Mouse (Mus musculus) forebrain, embryonic 10.5 days (tissue): ENCODE data around the gene Sf3a1. TPM values are rescaled to one million over a fixed set of nuclear protein-coding genes. Genes with fewer than 3 reads are reported as not detected.
A peak's percentile ranks its signal among the peaks of the same experiment; 100 is the strongest.

Source experiments
- DNase-seq: peaks from one replicate; pipeline ENCODE4 v3.0.0-alpha.2; 2017; ENCODE audit warnings: low spot score; ENCODE audit errors: extremely low spot score
- H3K27ac ChIP-seq: fragments of 300-500 bp; sonication (generic); 2 replicates; pipeline ENCODE4 v1.5.1; 2016; ENCODE audit warnings: mild to moderate bottlenecking
- H3K27me3 ChIP-seq: fragments of 300-500 bp; sonication (generic); 2 replicates; pipeline ENCODE4 v1.6.1; 2016; ENCODE audit warnings: mild to moderate bottlenecking; ENCODE audit not compliant: poor library complexity, severe bottlenecking
- H3K36me3 ChIP-seq: fragments of 300-500 bp; sonication (generic); replicated peaks from 2 replicates; pipeline ENCODE4 v1.6.1; 2016; ENCODE audit warnings: mild to moderate bottlenecking, moderate library complexity
- H3K4me1 ChIP-seq: fragments of 300-500 bp; sonication (generic); 2 replicates; pipeline ENCODE4 v1.6.1; 2016
- H3K4me3 ChIP-seq: fragments of 300-500 bp; sonication (generic); 2 replicates; pipeline ENCODE4 v1.5.1; 2016; ENCODE audit warnings: mild to moderate bottlenecking, moderate library complexity
- H3K9me3 ChIP-seq: fragments of 300-500 bp; sonication (generic); 2 replicates; pipeline ENCODE4 v1.6.1; 2016; ENCODE audit warnings: mild to moderate bottlenecking, moderate library complexity
- WGBS: fragments of 180-500 bp; shearing (Covaris S2); methylation state at CpG from one replicate; pipeline ENCODE4 v1.1.7; 2016; 5-methylcytosine and 5-hydroxymethylcytosine counted together
- microRNA-seq: library from miRNA; unstranded; fragments of <30 nt; microRNA quantifications from one replicate; pipeline ENCODE4, GENCODE M21; 2017
- polyA plus RNA-seq: library from polyadenylated mRNA; unstranded; fragments of >200 nt; fragmentation: Nextera tagmentation; extraction: Ambion mirVana; gene quantifications from 2 replicates; pipeline ENCODE4 v1.2.1, GENCODE M21; 2016

The Sf3a1 gene
- polyA plus RNA-seq, 1 experiment from 2014 or later: 103 TPM

- DNase-seq: no peak
- no peak overlapping the region for H3K27ac ChIP-seq
- peaks cover 9% of the 10 kb centered on the region for H3K4me1 ChIP-seq
- H3K9me3 ChIP-seq: no peaks in the 10 kb centered on the region
- no peak overlapping the region for H3K4me3 ChIP-seq
- no peaks in the 10 kb centered on the region for H3K36me3 ChIP-seq
- no peaks in the 10 kb centered on the region for H3K27me3 ChIP-seq
- 64% methylated on average over 8 of the region's 8 CpGs for WGBS
Observed at GRCm38 (mm10) chr11:4228463-4228862, 68.3 kb downstream of the Sf3a1 start.

- Histone ChIP-seq H3K4me1 (peaks cover 5% of the 10 kb centered on the region; the same call in 1 of the 2 replicates), H3K9me3 (no peaks in the 10 kb centered on the region), H3K27me3 (no peaks in the 10 kb centered on the region), H3K4me3 (no peak overlapping the region), H3K27ac (no peak overlapping the region), H3K36me3 (no peaks in the 10 kb centered on the region)
- WGBS: 80% methylated on average over 4 of the region's 4 CpGs
- DNase-seq: no peak
Observed at GRCm38 (mm10) chr11:4229841-4230240, 69.7 kb downstream of the Sf3a1 start.

- no peaks in the 10 kb centered on the region for H3K27me3 ChIP-seq
- peaks cover 12% of the 10 kb centered on the region for H3K4me1 ChIP-seq
- no peak overlapping the region for H3K4me3 ChIP-seq
- DNase-seq: no peak
- 85% methylated on average over 2 of the region's 2 CpGs for WGBS
- no peaks in the 10 kb centered on the region for H3K36me3 ChIP-seq
- H3K9me3 ChIP-seq: no peaks in the 10 kb centered on the region
- H3K27ac ChIP-seq: no peak overlapping the region
Observed at GRCm38 (mm10) chr11:4231435-4231834, 71.3 kb downstream of the Sf3a1 start.

Small RNAs within 50 kb of the gene (microRNA-seq; reads per million reads assigned to microRNA genes)
- 5.4 reads per million, percentile 13 among the genes with 10 or more reads in this experiment for gene Mir3060

Other genes with a start within 250 kb of the Sf3a1 start
- gene Slc35e4, start 245.7 kb upstream of the Sf3a1 start, polyA plus RNA-seq: 4.8 and 5.1 TPM in 2 replicates
- gene Tcn2, start 228.2 kb upstream of the Sf3a1 start, polyA plus RNA-seq: 19.4 and 21.1 TPM in 2 replicates
- gene Pes1, start 196.4 kb upstream of the Sf3a1 start, polyA plus RNA-seq: 116 and 118 TPM in 2 replicates
- 0.36 TPM in 2 replicates for gene 4930556J24Rik, start 183.6 kb upstream of the Sf3a1 start, polyA plus RNA-seq
- gene Gal3st1, start 176.7 kb upstream of the Sf3a1 start, polyA plus RNA-seq: 0.16 and 0.17 TPM in 2 replicates
- gene Sec14l4, start 128.9 kb upstream of the Sf3a1 start, polyA plus RNA-seq: not detected in 2 replicates
- gene Sec14l3, start 95.5 kb upstream of the Sf3a1 start, polyA plus RNA-seq: not detected in 2 replicates
- 13.7 and 14.4 TPM in 2 replicates for gene Mtfp1, start 64.9 kb upstream of the Sf3a1 start, polyA plus RNA-seq
- gene Sec14l2, start 36.9 kb upstream of the Sf3a1 start, polyA plus RNA-seq: 3.0 and 3.5 TPM in 2 replicates
- 19.1 and 19.7 TPM in 2 replicates for gene Rnf215, start 25.1 kb upstream of the Sf3a1 start, polyA plus RNA-seq
- gene Ccdc157, start 57 bp upstream of the Sf3a1 start, polyA plus RNA-seq: 6.5 and 7.8 TPM in 2 replicates
- 24.4 and 25.4 TPM in 2 replicates for gene Tbc1d10a, start 26.4 kb downstream of the Sf3a1 start, polyA plus RNA-seq
- gene Castor1, start 57.9 kb downstream of the Sf3a1 start, polyA plus RNA-seq: 1.9 and 2.6 TPM in 2 replicates
- 0.06 TPM in 1 of 2 replicates, not detected in the other for gene Osm, start 76.1 kb downstream of the Sf3a1 start, polyA plus RNA-seq
- 0.11 TPM in 1 of 2 replicates, not detected in the other for gene Lif, start 97.2 kb downstream of the Sf3a1 start, polyA plus RNA-seq